Mouse (Mus musculus) testis, adult 2 months (tissue): ENCODE data around the gene Ccdc141.

Experiments used
- CTCF ChIP-seq: fragments of 200-500 bp; IDR thresholded peaks from 2 replicates; pipeline ENCODE4 v1.5.1; 2012; ENCODE audit warnings: low read depth, mild to moderate bottlenecking, inconsistent platforms, low read length, moderate library complexity; ENCODE audit not compliant: control insufficient read depth, insufficient read depth, insufficient replicate concordance
- POLR2A ChIP-seq: fragments of 200-500 bp; IDR thresholded peaks from 2 replicates; pipeline ENCODE4 v1.6.1; 2012; ENCODE audit warnings: low read depth, mild to moderate bottlenecking, inconsistent platforms, low read length, moderate library complexity; ENCODE audit not compliant: control insufficient read depth

GRCm38 (mm10) chr2:77109506-77110123, 60.8 kb downstream of the Ccdc141 start:
- TF ChIP-seq CTCF (no peak), POLR2A (no peak)
